Mouse (Mus musculus): ENCODE measurements around the gene Gcnt1. TPM values are rescaled to one million over a fixed set of nuclear protein-coding genes. Genes with fewer than 3 reads are reported as not detected.

Gene Gcnt1
- 5.2 TPM in 2 replicates for polyA plus RNA-seq (2015; fragmentation: Nextera tagmentation; extraction: Ambion mirVana)

DNA sequence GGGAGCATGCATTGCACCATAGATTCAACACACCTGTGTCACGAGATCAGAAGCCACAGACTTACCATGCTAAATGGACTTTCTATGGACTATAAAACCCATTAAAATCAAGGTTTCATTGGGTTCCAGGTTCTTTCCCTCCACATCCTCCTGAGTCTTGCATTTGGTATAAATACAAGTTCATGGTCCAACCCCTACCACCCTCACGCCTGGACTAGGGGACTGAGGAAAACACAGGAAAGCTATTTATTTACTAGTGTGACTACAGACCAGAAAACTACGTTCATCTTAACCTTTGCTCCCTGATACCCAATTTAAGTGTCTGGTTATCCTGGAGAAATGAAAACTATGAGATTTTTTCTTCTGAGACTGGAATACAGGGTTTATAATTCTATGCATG lies at the start of gene Gcnt1:
Gcnt1 (minus strand) TSS at position 144 of the 400 bp plus-strand sequence.
- no peak for ATAC-seq (ENCODE audit: insufficient number of reproducible peaks, low FRiP score, low TSS enrichment, low read depth)
- H3K27me3 ChIP-seq, result no peaks in the 10 kb centered on the region
- WGBS, result 76% methylated on average over 3 of the region's 3 CpGs
- H3K9me3 ChIP-seq (replicated peaks), result no peaks in the 10 kb centered on the region
- no peaks in the 10 kb centered on the region for H3K4me1 ChIP-seq
- no peaks in the 10 kb centered on the region for H3K36me3 ChIP-seq
- H3K9ac ChIP-seq, result no peak within 1 kb of the TSS
- no peak within 1 kb of the TSS for H3K4me3 ChIP-seq (replicated peaks)
- no peak within 1 kb of the TSS for H3K4me2 ChIP-seq (replicated peaks)
- H3K27ac ChIP-seq (replicated peaks), result no peak within 1 kb of the TSS

DNA sequence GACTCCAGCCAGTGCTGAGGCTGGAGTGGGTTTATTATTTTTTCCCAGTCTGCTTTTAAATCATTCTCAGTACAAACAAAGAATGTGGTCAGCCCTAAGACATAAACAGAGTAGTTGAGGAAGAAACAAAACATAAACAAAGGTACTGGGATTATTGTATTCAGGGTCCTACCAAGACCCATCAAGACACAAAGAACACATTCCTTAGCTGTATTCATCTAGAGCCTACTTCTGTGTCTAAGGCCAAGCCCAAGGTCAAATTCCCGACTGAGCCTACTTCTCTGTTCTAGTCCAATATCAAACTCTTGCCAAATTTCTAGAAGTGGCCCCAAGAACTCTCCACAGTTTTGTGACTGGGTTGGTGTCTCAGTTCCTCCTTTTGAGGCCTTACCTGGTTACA lies 45.2 kb upstream of the Gcnt1 start:
- ATAC-seq (ENCODE audit: insufficient number of reproducible peaks, low FRiP score, low TSS enrichment, low read depth), result no peak
- no peaks in the 10 kb centered on the region for H3K36me3 ChIP-seq
- no peak overlapping the region for H3K27ac ChIP-seq (replicated peaks)
- WGBS, result 69% methylated on average over 1 of the region's 1 CpGs
- H3K4me1 ChIP-seq, result no peaks in the 10 kb centered on the region
- no peak overlapping the region for H3K4me3 ChIP-seq (replicated peaks)
- H3K9ac ChIP-seq, result no peak overlapping the region
- no peaks in the 10 kb centered on the region for H3K27me3 ChIP-seq
- H3K4me2 ChIP-seq (replicated peaks), result no peak overlapping the region
- H3K9me3 ChIP-seq (replicated peaks), result no peaks in the 10 kb centered on the region

DNA sequence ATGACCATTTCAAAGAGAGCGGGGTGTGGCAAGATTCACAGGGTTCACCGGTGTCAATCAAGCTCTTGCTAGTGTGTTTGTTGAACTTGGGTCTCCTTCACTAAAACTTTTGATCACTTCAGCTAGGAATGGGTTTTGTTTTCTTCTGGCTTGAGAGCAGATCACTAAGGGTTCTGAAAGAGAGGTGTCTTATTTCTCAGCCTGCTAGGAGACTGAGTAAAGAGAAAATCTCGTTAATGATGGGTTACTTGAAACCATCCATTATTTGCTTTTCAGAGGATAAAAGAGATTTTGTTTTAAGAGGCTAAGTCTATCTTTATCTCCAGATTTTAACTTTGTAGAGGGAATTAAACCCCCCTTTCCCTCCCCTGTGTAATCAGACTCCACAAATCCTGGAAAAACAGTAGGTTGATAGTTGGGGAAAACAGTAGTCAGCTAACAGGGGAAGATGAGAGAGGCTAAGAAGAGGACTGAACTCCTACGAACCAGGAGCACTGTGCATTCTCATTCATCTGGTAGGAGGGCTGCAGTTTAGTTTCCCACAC lies 40.3 kb upstream of the Gcnt1 start:
- no peak overlapping the region for H3K9ac ChIP-seq
- H3K4me1 ChIP-seq, result no peaks in the 10 kb centered on the region
- no peak overlapping the region for H3K27ac ChIP-seq (replicated peaks)
- peak; percentile 39 for ATAC-seq (ENCODE audit: insufficient number of reproducible peaks, low FRiP score, low TSS enrichment, low read depth)
- H3K4me3 ChIP-seq (replicated peaks), result no peak overlapping the region
- WGBS, result 36% methylated on average over 4 of the region's 4 CpGs
- H3K9me3 ChIP-seq (replicated peaks), result no peaks in the 10 kb centered on the region
- H3K4me2 ChIP-seq (replicated peaks), result no peak overlapping the region
- H3K27me3 ChIP-seq, result no peaks in the 10 kb centered on the region
- H3K36me3 ChIP-seq, result no peaks in the 10 kb centered on the region

DNA sequence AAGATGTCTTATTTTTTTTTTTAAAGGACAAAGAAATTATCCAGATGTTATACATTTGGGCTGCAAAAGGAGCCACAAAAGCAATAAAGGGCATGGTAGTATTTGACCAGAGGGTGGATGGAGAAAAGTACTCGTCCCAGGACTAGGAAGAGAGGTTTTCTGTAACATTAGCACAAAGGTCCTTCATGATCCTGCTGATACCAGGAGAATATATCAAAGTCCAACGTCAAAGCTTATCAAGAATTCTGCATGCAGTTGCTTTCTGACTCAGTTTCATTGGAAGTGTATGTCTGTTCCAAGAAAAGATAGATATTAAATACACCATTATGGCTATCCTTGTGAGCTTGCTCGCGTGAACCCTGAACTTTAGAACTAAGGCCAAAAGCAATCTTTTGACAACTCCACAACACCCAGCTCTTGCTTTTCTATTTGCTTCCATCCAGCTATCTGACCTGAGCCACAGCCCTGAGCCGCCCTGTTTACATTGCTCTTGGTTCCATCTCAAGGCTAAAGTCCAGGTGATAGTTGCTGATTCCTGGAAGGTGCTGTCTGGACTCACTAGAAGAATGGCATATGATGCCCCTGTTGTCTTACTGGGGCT lies 37.9 kb upstream of the Gcnt1 start:
- no peaks in the 10 kb centered on the region for H3K27me3 ChIP-seq
- H3K4me2 ChIP-seq (replicated peaks), result no peak overlapping the region
- WGBS, result 85% methylated on average over 5 of the region's 5 CpGs
- no peak for ATAC-seq (ENCODE audit: insufficient number of reproducible peaks, low FRiP score, low TSS enrichment, low read depth)
- no peak overlapping the region for H3K27ac ChIP-seq (replicated peaks)
- H3K4me1 ChIP-seq, result no peaks in the 10 kb centered on the region
- H3K4me3 ChIP-seq (replicated peaks), result no peak overlapping the region
- no peak overlapping the region for H3K9ac ChIP-seq
- H3K36me3 ChIP-seq, result no peaks in the 10 kb centered on the region
- H3K9me3 ChIP-seq (replicated peaks), result no peaks in the 10 kb centered on the region

DNA sequence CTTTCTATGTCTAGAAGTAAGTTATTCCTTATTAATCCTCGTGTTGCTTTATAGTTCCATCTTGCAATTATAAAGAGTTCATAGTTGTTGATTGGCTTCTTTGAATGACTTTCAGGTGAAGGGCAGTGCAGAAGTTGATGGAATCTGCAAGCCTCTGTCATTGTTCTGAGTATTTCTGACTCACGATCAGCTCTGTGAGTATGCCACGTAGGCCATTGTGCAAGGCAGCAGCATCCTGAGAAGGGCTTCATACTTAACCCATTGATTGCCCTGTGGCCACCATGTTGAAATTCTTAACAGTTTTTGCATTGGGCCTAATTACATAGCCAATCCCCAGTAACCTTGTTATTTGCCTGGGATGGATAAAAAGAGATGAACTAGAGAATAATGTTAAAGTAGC lies 36.7 kb upstream of the Gcnt1 start:
- Histone ChIP-seq H3K9me3 (replicated peaks) (no peaks in the 10 kb centered on the region), H3K4me3 (replicated peaks) (no peak overlapping the region), H3K36me3 (no peaks in the 10 kb centered on the region), H3K27me3 (no peaks in the 10 kb centered on the region), H3K4me2 (replicated peaks) (no peak overlapping the region), H3K9ac (no peak overlapping the region), H3K27ac (replicated peaks) (no peak overlapping the region), H3K4me1 (no peaks in the 10 kb centered on the region)
- 57% methylated on average over 3 of the region's 3 CpGs for WGBS
- no peak for ATAC-seq (ENCODE audit: insufficient number of reproducible peaks, low FRiP score, low TSS enrichment, low read depth)

DNA sequence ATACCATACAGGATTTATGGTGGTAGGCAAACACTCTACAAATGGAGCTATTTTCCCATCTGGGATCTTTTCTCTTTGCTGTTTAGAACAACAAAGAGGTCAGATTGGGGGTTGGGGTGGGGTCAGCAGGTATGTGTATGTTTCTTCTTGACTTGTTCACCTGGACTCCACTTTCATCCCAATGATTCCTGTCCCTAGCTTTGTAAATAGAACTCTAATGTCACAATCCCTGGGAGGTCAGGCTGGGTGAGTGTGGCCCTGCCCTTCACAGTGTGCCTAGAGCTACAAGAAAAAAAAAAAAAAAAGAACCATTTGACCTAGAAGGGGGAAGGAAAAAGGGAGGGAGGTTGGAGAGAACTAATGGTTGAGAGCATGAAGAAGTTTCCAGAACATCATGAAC lies 35.9 kb upstream of the Gcnt1 start:
- no peaks in the 10 kb centered on the region for H3K27me3 ChIP-seq
- no peak overlapping the region for H3K9ac ChIP-seq
- no peaks in the 10 kb centered on the region for H3K36me3 ChIP-seq
- H3K4me2 ChIP-seq (replicated peaks), result no peak overlapping the region
- ATAC-seq (ENCODE audit: insufficient number of reproducible peaks, low FRiP score, low TSS enrichment, low read depth), result no peak
- H3K27ac ChIP-seq (replicated peaks), result no peak overlapping the region
- H3K4me3 ChIP-seq (replicated peaks), result no peak overlapping the region
- no peaks in the 10 kb centered on the region for H3K4me1 ChIP-seq
- H3K9me3 ChIP-seq (replicated peaks), result no peaks in the 10 kb centered on the region

DNA sequence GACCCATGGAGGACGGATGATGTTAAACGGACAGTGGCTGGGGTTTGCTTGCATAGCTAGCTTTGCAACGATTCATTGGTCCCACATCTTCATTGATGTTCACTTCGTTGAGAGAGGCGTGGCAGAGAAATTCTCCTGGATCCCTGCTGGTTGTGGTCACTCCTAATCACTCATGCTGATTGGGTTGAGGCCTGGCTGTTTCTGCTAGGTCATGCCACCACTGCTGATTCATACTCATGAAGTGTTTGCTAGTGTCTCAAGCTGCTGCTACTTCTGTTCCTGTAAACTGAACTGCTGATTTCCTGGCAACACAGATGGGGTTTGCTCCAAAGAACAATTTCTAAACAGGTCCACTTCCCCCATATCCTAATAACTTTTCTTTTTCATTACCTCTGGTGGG lies 34.2 kb upstream of the Gcnt1 start:
- Histone ChIP-seq H3K9ac (no peak overlapping the region), H3K36me3 (no peaks in the 10 kb centered on the region), H3K9me3 (replicated peaks) (no peaks in the 10 kb centered on the region), H3K27me3 (no peaks in the 10 kb centered on the region), H3K4me1 (no peaks in the 10 kb centered on the region), H3K27ac (replicated peaks) (no peak overlapping the region), H3K4me3 (replicated peaks) (no peak overlapping the region), H3K4me2 (replicated peaks) (no peak overlapping the region)
- ATAC-seq (ENCODE audit: insufficient number of reproducible peaks, low FRiP score, low TSS enrichment, low read depth), result no peak
- WGBS, result 90% methylated on average over 5 of the region's 5 CpGs

DNA sequence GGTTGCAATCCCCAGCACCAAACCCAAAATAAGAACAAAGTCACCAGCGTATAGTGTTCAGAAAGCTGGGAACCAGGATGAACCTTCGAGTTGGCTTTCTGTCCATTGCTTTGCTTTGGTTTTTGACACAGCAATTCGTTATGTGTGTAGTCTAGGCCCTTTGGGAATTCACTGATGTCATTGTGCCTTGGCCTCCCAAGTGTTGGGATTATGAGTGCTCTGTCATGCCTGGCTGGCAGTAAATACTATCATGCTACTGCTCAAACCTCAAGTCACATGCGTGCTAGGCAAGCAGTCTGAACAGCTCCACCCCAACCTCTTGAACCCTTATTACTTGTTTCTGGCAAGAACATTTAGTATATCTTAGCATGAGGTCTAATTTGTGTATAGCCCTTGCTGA lies 30.5 kb upstream of the Gcnt1 start:
- H3K4me2 ChIP-seq (replicated peaks), result no peak overlapping the region
- no peaks in the 10 kb centered on the region for H3K27me3 ChIP-seq
- H3K27ac ChIP-seq (replicated peaks), result no peak overlapping the region
- H3K9me3 ChIP-seq (replicated peaks), result no peaks in the 10 kb centered on the region
- WGBS, result 88% methylated on average over 4 of the region's 4 CpGs
- H3K36me3 ChIP-seq, result peaks cover 25% of the 10 kb centered on the region
- no peak for ATAC-seq (ENCODE audit: insufficient number of reproducible peaks, low FRiP score, low TSS enrichment, low read depth)
- H3K4me3 ChIP-seq (replicated peaks), result no peak overlapping the region
- no peaks in the 10 kb centered on the region for H3K4me1 ChIP-seq
- no peak overlapping the region for H3K9ac ChIP-seq

DNA sequence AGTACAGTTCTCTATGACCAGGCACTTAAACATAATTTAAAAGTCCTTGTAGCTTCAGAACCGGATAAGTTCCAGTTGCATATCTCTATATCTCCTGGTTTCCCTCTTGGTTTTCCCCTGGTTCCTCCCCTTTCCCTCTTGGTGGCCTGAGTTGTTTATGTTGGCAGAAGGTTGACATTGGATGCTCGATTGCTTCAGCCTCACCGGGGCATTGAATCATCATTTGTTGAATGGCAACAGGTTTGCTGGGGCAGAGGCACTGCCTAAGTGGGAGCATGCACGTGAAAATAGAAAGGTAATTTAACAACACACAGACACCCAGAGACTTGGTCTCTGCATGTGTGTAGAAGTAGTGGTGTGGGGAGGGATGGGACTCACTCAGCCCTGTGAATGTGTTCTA lies 27.9 kb upstream of the Gcnt1 start:
- Histone ChIP-seq H3K4me1 (no peaks in the 10 kb centered on the region), H3K36me3 (peaks cover 27% of the 10 kb centered on the region), H3K27me3 (no peaks in the 10 kb centered on the region), H3K9ac (no peak overlapping the region), H3K9me3 (replicated peaks) (no peaks in the 10 kb centered on the region), H3K4me3 (replicated peaks) (no peak overlapping the region), H3K4me2 (replicated peaks) (no peak overlapping the region), H3K27ac (replicated peaks) (no peak overlapping the region)
- ATAC-seq (ENCODE audit: insufficient number of reproducible peaks, low FRiP score, low TSS enrichment, low read depth), result no peak
- WGBS, result 78% methylated on average over 4 of the region's 4 CpGs

DNA sequence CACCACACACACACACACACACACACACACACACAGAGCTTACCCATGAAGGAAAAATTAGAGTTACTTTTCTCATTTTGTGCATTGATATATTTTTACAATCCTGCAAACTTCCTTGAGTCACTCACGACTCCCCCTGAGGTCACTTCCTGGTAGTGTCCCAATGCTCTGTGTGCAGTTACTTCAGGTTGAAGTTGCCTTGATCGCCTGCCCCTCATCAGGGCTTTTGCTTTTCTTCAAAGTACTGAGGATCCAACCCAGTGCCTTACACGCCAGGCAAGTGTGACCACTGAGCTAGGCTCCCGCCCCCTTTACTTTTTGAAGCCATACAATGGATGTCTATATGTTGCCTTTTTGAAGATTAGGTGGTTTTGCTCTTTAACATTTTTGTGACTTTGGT lies 27.3 kb upstream of the Gcnt1 start:
- Histone ChIP-seq H3K4me3 (replicated peaks) (no peak overlapping the region), H3K27ac (replicated peaks) (no peak overlapping the region), H3K9ac (no peak overlapping the region), H3K4me1 (peaks cover 4% of the 10 kb centered on the region; the same call in 1 of the 2 replicates), H3K9me3 (replicated peaks) (no peaks in the 10 kb centered on the region), H3K4me2 (replicated peaks) (no peak overlapping the region), H3K36me3 (peaks cover 27% of the 10 kb centered on the region), H3K27me3 (no peaks in the 10 kb centered on the region)
- 87% methylated on average over 4 of the region's 4 CpGs for WGBS
- ATAC-seq (ENCODE audit: insufficient number of reproducible peaks, low FRiP score, low TSS enrichment, low read depth), result no peak

DNA sequence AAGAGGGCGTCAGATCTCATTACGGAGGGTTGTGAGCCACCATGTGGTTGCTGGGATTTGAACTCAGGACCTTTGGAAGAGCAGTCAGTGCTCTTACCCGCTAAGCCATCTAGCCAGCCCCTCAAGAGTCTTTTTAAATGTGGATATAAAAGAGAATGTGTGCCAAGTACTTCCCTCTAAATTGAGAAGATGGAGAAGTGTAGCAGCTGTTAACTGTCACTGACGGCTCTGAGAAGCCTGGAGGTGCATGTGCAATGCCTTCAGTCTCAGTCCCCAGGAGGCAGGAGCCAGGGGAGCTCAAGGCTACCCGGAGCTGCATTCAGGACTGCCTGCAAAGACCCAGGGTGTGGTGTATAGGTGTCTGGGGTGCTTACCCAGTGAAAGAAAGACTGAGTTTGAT lies 25.3 kb upstream of the Gcnt1 start:
- WGBS, result 72% methylated on average over 5 of the region's 5 CpGs
- Histone ChIP-seq H3K9ac (no peak overlapping the region), H3K4me3 (replicated peaks) (no peak overlapping the region), H3K4me1 (peaks cover 8% of the 10 kb centered on the region; the same call in 1 of the 2 replicates), H3K27me3 (no peaks in the 10 kb centered on the region), H3K4me2 (replicated peaks) (no peak overlapping the region), H3K9me3 (replicated peaks) (no peaks in the 10 kb centered on the region), H3K36me3 (peaks cover 27% of the 10 kb centered on the region), H3K27ac (replicated peaks) (no peak overlapping the region)
- no peak for ATAC-seq (ENCODE audit: insufficient number of reproducible peaks, low FRiP score, low TSS enrichment, low read depth)

DNA sequence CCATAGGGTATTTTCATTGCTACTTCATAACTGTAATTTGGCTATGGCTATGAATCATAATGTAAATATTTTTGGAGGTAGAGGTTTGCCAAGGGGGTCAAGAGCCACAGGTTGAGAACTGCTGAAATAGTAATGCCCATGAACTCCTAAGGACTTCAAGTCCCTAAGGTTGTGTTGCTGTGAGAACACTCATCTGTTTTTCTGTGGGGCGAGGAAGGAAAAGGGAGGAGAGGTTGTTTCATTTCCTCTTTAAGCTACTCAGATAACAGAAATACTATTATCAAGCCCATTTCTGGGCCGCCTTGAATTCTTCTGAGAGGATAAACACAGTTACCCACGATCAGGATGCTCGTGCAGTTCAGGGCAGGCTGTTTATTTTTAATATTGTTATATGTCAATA lies 24.2 kb upstream of the Gcnt1 start:
- H3K9ac ChIP-seq, result no peak overlapping the region
- no peak overlapping the region for H3K27ac ChIP-seq (replicated peaks)
- WGBS, result 82% methylated on average over 4 of the region's 4 CpGs
- H3K27me3 ChIP-seq, result no peaks in the 10 kb centered on the region
- H3K9me3 ChIP-seq (replicated peaks), result no peaks in the 10 kb centered on the region
- H3K4me3 ChIP-seq (replicated peaks), result no peak overlapping the region
- peaks cover 27% of the 10 kb centered on the region for H3K36me3 ChIP-seq
- no peak overlapping the region for H3K4me2 ChIP-seq (replicated peaks)
- no peak for ATAC-seq (ENCODE audit: insufficient number of reproducible peaks, low FRiP score, low TSS enrichment, low read depth)
- H3K4me1 ChIP-seq, result peaks cover 8% of the 10 kb centered on the region; the same call in 1 of the 2 replicates
